Comparison of ENCODE assay signal across 9 mouse cellular contexts in genomic region chr9:41461742-41462141, GRCm38 (mm10).
DNase-seq lines count a peak whose midpoint lies in the region; ATAC-seq lines count a peak whose summit lies in the region.
"Had no signal": no experiment of that assay in that cellular context is flagged by ENCODE, and none has a peak within 500 bp of the region (broad histone marks: within the 10 kb centered on the region; RNA-seq: fewer than 3 reads in every experiment).

No protein-coding gene starts in this region.

- intact Hi-C loops in heart, postnatal 14 days (cut with DNase I), result loop anchor here (1.0 kb wide), 2 partner anchors 20 to 230 kb away; no protein-coding TSS in a partner anchor

- H3K36me3 ChIP-seq in forebrain, embryonic 15.5 days, result no peaks in the 10 kb centered on the region
- no peaks in the 10 kb centered on the region for H3K36me3 ChIP-seq in lung, embryonic 15.5 days

- peaks cover 17% of the 10 kb centered on the region for H3K4me1 ChIP-seq in forebrain, embryonic 15.5 days
- H3K4me1 ChIP-seq in lung, embryonic 15.5 days, result peaks cover 9% of the 10 kb centered on the region
- H3K4me1 ChIP-seq: megakaryocyte, embryonic 14.5 days had no signal

- DNase-seq in ES-CJ7 (ENCODE audit: low read depth, low spot score), result peak; percentile 88
- DNase-seq in heart, postnatal 14 days, result peak; percentile 97 to 98
- DNase-seq in layer of hippocampus, adult 18-20 months (ENCODE audit: low spot score in 2 of 2), result peak; percentile 76 to 90
- peak; percentile 92 for DNase-seq in ovary, postnatal 14 days (ENCODE audit: low spot score)
- DNase-seq in thymus, postnatal 10 days (ENCODE audit: low spot score in 2 of 2), result peak; percentile 34 to 77

- 8% methylated on average over 11 of the region's 11 CpGs for WGBS in forebrain, embryonic 15.5 days
- WGBS in lung, embryonic 15.5 days, result 8% methylated on average over 11 of the region's 11 CpGs

- peak; percentile 64 for ATAC-seq in cerebellum, adult (ENCODE audit: insufficient number of reproducible peaks, low FRiP score, low TSS enrichment)
- peak; percentile 70 for ATAC-seq in forebrain, embryonic 15.5 days (replicated peaks)
- ATAC-seq in lung, embryonic 15.5 days (ENCODE audit: borderline replicate concordance, extremely low read depth, low FRiP score, low TSS enrichment), result peak; percentile 95

- no peak overlapping the region for H3K4me2 ChIP-seq in forebrain, embryonic 15.5 days (replicated peaks)
- no peak overlapping the region for H3K4me2 ChIP-seq in lung, embryonic 15.5 days

- H3K9ac ChIP-seq in forebrain, embryonic 15.5 days (replicated peaks), result no peak overlapping the region
- H3K9ac ChIP-seq in lung, embryonic 15.5 days, result no peak overlapping the region

- H3K4me3 ChIP-seq in forebrain, embryonic 15.5 days, result no peak overlapping the region
- no peak overlapping the region for H3K4me3 ChIP-seq in lung, embryonic 15.5 days
- H3K4me3 ChIP-seq: megakaryocyte, embryonic 14.5 days had no signal

- H3K27ac ChIP-seq in forebrain, embryonic 15.5 days (replicated peaks), result peak overlapping the region; percentile 75
- H3K27ac ChIP-seq in lung, embryonic 15.5 days, result peak overlapping the region; percentile 41; the same call in 1 of the 2 replicates

- H3K27me3 ChIP-seq in forebrain, embryonic 15.5 days, result no peaks in the 10 kb centered on the region
- no peaks in the 10 kb centered on the region for H3K27me3 ChIP-seq in lung, embryonic 15.5 days
- H3K27me3 ChIP-seq: megakaryocyte, embryonic 14.5 days had no signal

- no peaks in the 10 kb centered on the region for H3K9me3 ChIP-seq in forebrain, embryonic 15.5 days
- no peaks in the 10 kb centered on the region for H3K9me3 ChIP-seq in lung, embryonic 15.5 days
